Mouse (Mus musculus): ENCODE measurements around the gene Sema5a. TPM values are rescaled to one million over a fixed set of nuclear protein-coding genes. Genes with fewer than 3 reads are reported as not detected.
"Not testable (repeated sequence)": the region's sequence is repeated elsewhere in the genome, so short reads cannot be mapped to it uniquely, and the experiment has no call there.

Sema5a gene
- 12.5 and 14.0 TPM in 2 replicates for polyA plus RNA-seq (2012; rRNA removed)

GRCm38 (mm10) chr15:32244344-32244955 is at the start of gene Sema5a:
Sema5a (plus strand) TSS chr15:32244810.
- no peak for TF ChIP-seq CTCF (IDR thresholded peaks at IDR 0.05; ENCODE audit: borderline replicate concordance, extremely low read depth, insufficient read depth, insufficient read length)
- TF ChIP-seq POLR2A (IDR thresholded peaks at IDR 0.05; ENCODE audit: borderline replicate concordance, extremely low read depth, insufficient read depth, insufficient read length, poor library complexity, severe bottlenecking) = 0 out of 2 replicates have a peak, but pooled peaks have one; percentile 44
- peak; percentile 85 for DNase-seq (ENCODE audit: low read depth)

- no peak for DNase-seq (ENCODE audit: low read depth)
- TF ChIP-seq CTCF (IDR thresholded peaks at IDR 0.05; ENCODE audit: borderline replicate concordance, extremely low read depth, insufficient read depth, insufficient read length) (no peak), POLR2A (IDR thresholded peaks at IDR 0.05; ENCODE audit: borderline replicate concordance, extremely low read depth, insufficient read depth, insufficient read length, poor library complexity, severe bottlenecking) (no peak)
These were observed 46.5 kb upstream of the Sema5a start for GRCm38 (mm10) chr15:32198076-32198475.

- TF ChIP-seq POLR2A (IDR thresholded peaks at IDR 0.05; ENCODE audit: borderline replicate concordance, extremely low read depth, insufficient read depth, insufficient read length, poor library complexity, severe bottlenecking) (no peak), CTCF (IDR thresholded peaks at IDR 0.05; ENCODE audit: borderline replicate concordance, extremely low read depth, insufficient read depth, insufficient read length) (no peak)
These were observed 46.0 kb upstream of the Sema5a start for GRCm38 (mm10) chr15:32198561-32198960.

GRCm38 (mm10) chr15:32203242-32203641 is 41.4 kb upstream of the Sema5a start:
- no peak for DNase-seq (ENCODE audit: low read depth)
- TF ChIP-seq CTCF (IDR thresholded peaks at IDR 0.05; ENCODE audit: borderline replicate concordance, extremely low read depth, insufficient read depth, insufficient read length) (no peak), POLR2A (IDR thresholded peaks at IDR 0.05; ENCODE audit: borderline replicate concordance, extremely low read depth, insufficient read depth, insufficient read length, poor library complexity, severe bottlenecking) (no peak)

More at GRCm38 (mm10) chr15:32198561-32198960, 46.0 kb upstream of the Sema5a start:
- DNase-seq (ENCODE audit: low read depth) = no peak

GRCm38 (mm10) chr15:32204908-32205307 is 39.7 kb upstream of the Sema5a start:
- DNase-seq (ENCODE audit: low read depth) = no peak

GRCm38 (mm10) chr15:32214687-32215086 is 29.9 kb upstream of the Sema5a start:
- DNase-seq (ENCODE audit: low read depth) = not testable (repeated sequence)

More at GRCm38 (mm10) chr15:32204908-32205307, 39.7 kb upstream of the Sema5a start:
- no peak for TF ChIP-seq POLR2A (IDR thresholded peaks at IDR 0.05; ENCODE audit: borderline replicate concordance, extremely low read depth, insufficient read depth, insufficient read length, poor library complexity, severe bottlenecking)
- no peak for TF ChIP-seq CTCF (IDR thresholded peaks at IDR 0.05; ENCODE audit: borderline replicate concordance, extremely low read depth, insufficient read depth, insufficient read length)

- no peak for DNase-seq (ENCODE audit: low read depth)
- TF ChIP-seq CTCF (IDR thresholded peaks at IDR 0.05; ENCODE audit: borderline replicate concordance, extremely low read depth, insufficient read depth, insufficient read length) (no peak), POLR2A (IDR thresholded peaks at IDR 0.05; ENCODE audit: borderline replicate concordance, extremely low read depth, insufficient read depth, insufficient read length, poor library complexity, severe bottlenecking) (no peak)
These were observed 21.6 kb upstream of the Sema5a start for GRCm38 (mm10) chr15:32223028-32223427.

- no peak for DNase-seq (ENCODE audit: low read depth)
- TF ChIP-seq CTCF (IDR thresholded peaks at IDR 0.05; ENCODE audit: borderline replicate concordance, extremely low read depth, insufficient read depth, insufficient read length) (no peak), POLR2A (IDR thresholded peaks at IDR 0.05; ENCODE audit: borderline replicate concordance, extremely low read depth, insufficient read depth, insufficient read length, poor library complexity, severe bottlenecking) (no peak)
These were observed 19.2 kb upstream of the Sema5a start for GRCm38 (mm10) chr15:32225394-32225793.

- no peak for TF ChIP-seq POLR2A (IDR thresholded peaks at IDR 0.05; ENCODE audit: borderline replicate concordance, extremely low read depth, insufficient read depth, insufficient read length, poor library complexity, severe bottlenecking)
- TF ChIP-seq CTCF (IDR thresholded peaks at IDR 0.05; ENCODE audit: borderline replicate concordance, extremely low read depth, insufficient read depth, insufficient read length) = no peak
- DNase-seq (ENCODE audit: low read depth) = no peak
These were observed 18.2 kb upstream of the Sema5a start for GRCm38 (mm10) chr15:32226381-32226780.

GRCm38 (mm10) chr15:32226888-32227395 is 17.7 kb upstream of the Sema5a start:
- TF ChIP-seq CTCF (IDR thresholded peaks at IDR 0.05; ENCODE audit: borderline replicate concordance, extremely low read depth, insufficient read depth, insufficient read length) (no peak), POLR2A (IDR thresholded peaks at IDR 0.05; ENCODE audit: borderline replicate concordance, extremely low read depth, insufficient read depth, insufficient read length, poor library complexity, severe bottlenecking) (no peak)
- no peak for DNase-seq (ENCODE audit: low read depth)

- no peak for TF ChIP-seq POLR2A (IDR thresholded peaks at IDR 0.05; ENCODE audit: borderline replicate concordance, extremely low read depth, insufficient read depth, insufficient read length, poor library complexity, severe bottlenecking)
- TF ChIP-seq CTCF (IDR thresholded peaks at IDR 0.05; ENCODE audit: borderline replicate concordance, extremely low read depth, insufficient read depth, insufficient read length) = no peak
- DNase-seq (ENCODE audit: low read depth) = no peak
These were observed 14.5 kb upstream of the Sema5a start for GRCm38 (mm10) chr15:32230066-32230465.

GRCm38 (mm10) chr15:32232189-32232588 is 12.4 kb upstream of the Sema5a start:
- no peak for DNase-seq (ENCODE audit: low read depth)
- TF ChIP-seq POLR2A (IDR thresholded peaks at IDR 0.05; ENCODE audit: borderline replicate concordance, extremely low read depth, insufficient read depth, insufficient read length, poor library complexity, severe bottlenecking) (no peak), CTCF (IDR thresholded peaks at IDR 0.05; ENCODE audit: borderline replicate concordance, extremely low read depth, insufficient read depth, insufficient read length) (no peak)

- DNase-seq (ENCODE audit: low read depth) = not testable (repeated sequence)
These were observed 11.9 kb upstream of the Sema5a start for GRCm38 (mm10) chr15:32232666-32233141.

Data from brain, embryonic 14.5 days (tissue).